Mouse (Mus musculus): Measurements from ENCODE around the gene Isoc2a. TPM values are rescaled to one million over a fixed set of nuclear protein-coding genes. Genes with fewer than 3 reads are reported as not detected.

Isoc2a gene
- polyA plus RNA-seq, 1 experiment, result 4.3 TPM

GRCm38 (mm10) chr7:4902404-4902803, 25.5 kb downstream of the Isoc2a start:
- Histone ChIP-seq H3K4me1 (ENCODE audit: control insufficient read depth, insufficient read depth, low read length) (peaks cover 1% of the 10 kb centered on the region), H3K36me3 (ENCODE audit: control insufficient read depth, insufficient read depth, low read length, poor library complexity, severe bottlenecking) (no peaks in the 10 kb centered on the region; the same call in 1 of the 2 replicates), H3K9me3 (replicated peaks; ENCODE audit: control insufficient read depth, insufficient read depth, low read length, poor library complexity, severe bottlenecking) (no peaks in the 10 kb centered on the region), H3K9ac (ENCODE audit: low read depth, poor library complexity, severe bottlenecking) (no peak overlapping the region), H3K27ac (ENCODE audit: insufficient read depth, low read length) (no peak overlapping the region), H3K27me3 (ENCODE audit: control insufficient read depth, insufficient read depth, low read length, poor library complexity, severe bottlenecking) (no peaks in the 10 kb centered on the region), H3K4me3 (ENCODE audit: low read depth, low read length) (no peak overlapping the region)
- TF ChIP-seq POLR2A (IDR thresholded peaks at IDR 0.05; ENCODE audit: insufficient read depth, low read length) (no peak), EP300 (IDR thresholded peaks at IDR 0.05; ENCODE audit: insufficient read depth, low read depth, low read length) (peak; percentile 54; the same call in 1 of the 2 replicates), CTCF (IDR thresholded peaks at IDR 0.05; ENCODE audit: low read depth, low read length) (no peak)

DNA sequence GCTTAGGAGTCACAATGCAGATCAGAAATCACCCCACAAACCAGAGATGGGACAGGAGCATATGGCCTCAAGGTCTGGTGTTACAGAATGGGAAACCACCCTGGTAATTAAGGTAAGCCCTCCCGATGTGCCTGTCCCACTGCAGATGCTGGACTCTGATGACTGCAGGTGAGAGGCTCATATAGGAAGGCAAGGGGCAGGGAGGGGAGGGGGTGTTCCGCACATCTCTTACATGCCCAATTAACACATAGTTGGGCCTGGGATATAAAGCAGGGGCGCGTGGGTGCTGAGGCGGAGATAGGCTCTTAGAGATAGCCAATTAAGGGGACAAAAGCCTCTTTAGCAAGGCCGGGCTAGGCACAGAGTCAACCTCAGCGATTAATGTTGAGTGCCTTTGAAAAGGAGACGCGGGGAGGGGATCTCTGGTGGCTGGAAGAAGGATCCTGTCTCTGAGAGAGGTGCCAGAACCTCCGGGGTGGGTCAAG, 29.6 kb downstream of the Isoc2a start, which contains the start of gene Gm36210:
TSS of gene Gm36210 (minus strand) at position 51 of the 485 bp plus-strand sequence.
- Histone ChIP-seq H3K4me3 (ENCODE audit: low read depth, low read length) (no peak within 1 kb of the TSS), H3K27me3 (ENCODE audit: control insufficient read depth, insufficient read depth, low read length, poor library complexity, severe bottlenecking) (no peaks in the 10 kb centered on the region), H3K36me3 (ENCODE audit: control insufficient read depth, insufficient read depth, low read length, poor library complexity, severe bottlenecking) (peaks cover 8% of the 10 kb centered on the region), H3K9ac (ENCODE audit: low read depth, poor library complexity, severe bottlenecking) (no peak within 1 kb of the TSS), H3K9me3 (replicated peaks; ENCODE audit: control insufficient read depth, insufficient read depth, low read length, poor library complexity, severe bottlenecking) (no peaks in the 10 kb centered on the region), H3K27ac (ENCODE audit: insufficient read depth, low read length) (no peak within 1 kb of the TSS), H3K4me1 (ENCODE audit: control insufficient read depth, insufficient read depth, low read length) (peaks cover 3% of the 10 kb centered on the region)
- TF ChIP-seq CTCF (IDR thresholded peaks at IDR 0.05; ENCODE audit: low read depth, low read length), result no peak
- TF ChIP-seq POLR2A (IDR thresholded peaks at IDR 0.05; ENCODE audit: insufficient read depth, low read length), result no peak
- no peak for TF ChIP-seq EP300 (IDR thresholded peaks at IDR 0.05; ENCODE audit: insufficient read depth, low read depth, low read length)

DNA sequence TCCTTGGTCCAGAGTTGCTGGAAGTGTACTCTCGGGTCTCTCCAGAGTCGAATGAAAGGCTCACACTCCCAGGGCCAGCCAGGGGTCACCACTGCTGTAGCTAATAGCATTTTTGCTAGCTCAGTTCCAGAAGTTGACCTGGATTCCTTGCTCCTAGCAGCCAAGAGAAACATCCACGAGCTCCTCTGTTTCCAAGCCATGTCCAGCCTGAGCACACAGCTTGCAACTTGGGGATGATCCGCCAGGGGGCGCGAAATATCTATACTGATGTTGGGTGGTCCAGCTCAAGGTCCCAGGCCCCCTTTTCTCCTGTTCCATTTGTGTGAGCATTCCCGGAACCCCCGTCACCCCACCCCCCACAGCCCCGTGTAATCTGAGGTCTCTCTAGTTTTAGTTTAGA, 34.6 kb downstream of the Isoc2a start:
- Histone ChIP-seq H3K27me3 (ENCODE audit: control insufficient read depth, insufficient read depth, low read length, poor library complexity, severe bottlenecking) (no peaks in the 10 kb centered on the region), H3K36me3 (ENCODE audit: control insufficient read depth, insufficient read depth, low read length, poor library complexity, severe bottlenecking) (peaks cover 8% of the 10 kb centered on the region), H3K4me3 (ENCODE audit: low read depth, low read length) (peak overlapping the region; percentile 100), H3K4me1 (ENCODE audit: control insufficient read depth, insufficient read depth, low read length) (peaks cover 3% of the 10 kb centered on the region), H3K27ac (ENCODE audit: insufficient read depth, low read length) (no peak overlapping the region), H3K9me3 (replicated peaks; ENCODE audit: control insufficient read depth, insufficient read depth, low read length, poor library complexity, severe bottlenecking) (no peaks in the 10 kb centered on the region), H3K9ac (ENCODE audit: low read depth, poor library complexity, severe bottlenecking) (peak overlapping the region; percentile 84)
- TF ChIP-seq CTCF (IDR thresholded peaks at IDR 0.05; ENCODE audit: low read depth, low read length), result peak; percentile 68
- no peak for TF ChIP-seq EP300 (IDR thresholded peaks at IDR 0.05; ENCODE audit: insufficient read depth, low read depth, low read length)
- TF ChIP-seq POLR2A (IDR thresholded peaks at IDR 0.05; ENCODE audit: insufficient read depth, low read length), result no peak

- Histone ChIP-seq H3K9ac (ENCODE audit: low read depth, poor library complexity, severe bottlenecking) (peak overlapping the region; percentile 84), H3K27ac (ENCODE audit: insufficient read depth, low read length) (peak overlapping the region; percentile 82), H3K4me1 (ENCODE audit: control insufficient read depth, insufficient read depth, low read length) (peaks cover 3% of the 10 kb centered on the region), H3K27me3 (ENCODE audit: control insufficient read depth, insufficient read depth, low read length, poor library complexity, severe bottlenecking) (no peaks in the 10 kb centered on the region), H3K9me3 (replicated peaks; ENCODE audit: control insufficient read depth, insufficient read depth, low read length, poor library complexity, severe bottlenecking) (no peaks in the 10 kb centered on the region), H3K4me3 (ENCODE audit: low read depth, low read length) (peak overlapping the region; percentile 100), H3K36me3 (ENCODE audit: control insufficient read depth, insufficient read depth, low read length, poor library complexity, severe bottlenecking) (peaks cover 8% of the 10 kb centered on the region)
- TF ChIP-seq EP300 (IDR thresholded peaks at IDR 0.05; ENCODE audit: insufficient read depth, low read depth, low read length), result 0 out of 2 replicates have a peak, but pooled peaks have one; percentile 23
- no peak for TF ChIP-seq CTCF (IDR thresholded peaks at IDR 0.05; ENCODE audit: low read depth, low read length)
- peak; percentile 98 for TF ChIP-seq POLR2A (IDR thresholded peaks at IDR 0.05; ENCODE audit: insufficient read depth, low read length)
These were observed 35.3 kb downstream of the Isoc2a start for GRCm38 (mm10) chr7:4912248-4912647.

GRCm38 (mm10) chr7:4915007-4915665, 38.2 kb downstream of the Isoc2a start, which contains the start of gene Zfp628:
Gene Zfp628, plus strand, starts transcription at chr7:4915217.
- Histone ChIP-seq H3K9ac (ENCODE audit: low read depth, poor library complexity, severe bottlenecking) (peak within 1 kb of the TSS; percentile 96), H3K4me1 (ENCODE audit: control insufficient read depth, insufficient read depth, low read length) (peaks cover 1% of the 10 kb centered on the region), H3K27me3 (ENCODE audit: control insufficient read depth, insufficient read depth, low read length, poor library complexity, severe bottlenecking) (no peaks in the 10 kb centered on the region), H3K4me3 (ENCODE audit: low read depth, low read length) (peak within 1 kb of the TSS; percentile 92), H3K9me3 (replicated peaks; ENCODE audit: control insufficient read depth, insufficient read depth, low read length, poor library complexity, severe bottlenecking) (no peaks in the 10 kb centered on the region), H3K36me3 (ENCODE audit: control insufficient read depth, insufficient read depth, low read length, poor library complexity, severe bottlenecking) (no peaks in the 10 kb centered on the region), H3K27ac (ENCODE audit: insufficient read depth, low read length) (peak within 1 kb of the TSS; percentile 47)
- TF ChIP-seq EP300 (IDR thresholded peaks at IDR 0.05; ENCODE audit: insufficient read depth, low read depth, low read length) (no peak), POLR2A (IDR thresholded peaks at IDR 0.05; ENCODE audit: insufficient read depth, low read length) (peak; percentile 78)
